Mouse (Mus musculus) neural tube, embryonic 12.5 days (tissue): ENCODE results near the gene C1qtnf3. TPM values are rescaled to one million over a fixed set of nuclear protein-coding genes. Genes with fewer than 3 reads are reported as not detected.

Experiments
- ATAC-seq: fragments of 200-750 bp; cut with Nextera tagmentation; 2 replicates; pipeline ENCODE4 v1.8.0; 2017; ENCODE audit warnings: low read depth, mild to moderate bottlenecking, moderate TSS enrichment, moderate library complexity; ENCODE audit not compliant: low FRiP score
- H3K27ac ChIP-seq: fragments of 300-500 bp; sonication (generic); 2 replicates; pipeline ENCODE4 v1.5.1; 2016
- H3K27me3 ChIP-seq: fragments of 300-500 bp; sonication (generic); replicated peaks from 2 replicates; pipeline ENCODE4 v1.6.1; 2016; ENCODE audit warnings: mild to moderate bottlenecking
- H3K36me3 ChIP-seq: fragments of 300-500 bp; sonication (generic); 2 replicates; pipeline ENCODE4 v1.6.1; 2016; ENCODE audit warnings: mild to moderate bottlenecking
- H3K4me1 ChIP-seq: fragments of 300-500 bp; sonication (generic); 2 replicates; pipeline ENCODE4 v1.6.1; 2016
- H3K4me2 ChIP-seq: fragments of 300-500 bp; sonication (generic); replicated peaks from 2 replicates; pipeline ENCODE4 v1.6.1; 2016; ENCODE audit warnings: mild to moderate bottlenecking
- H3K4me3 ChIP-seq: fragments of 300-500 bp; sonication (generic); 2 replicates; pipeline ENCODE4 v1.5.1; 2016
- H3K9ac ChIP-seq: fragments of 300-500 bp; sonication (generic); 2 replicates; pipeline ENCODE4 v1.6.1; 2016; ENCODE audit warnings: mild to moderate bottlenecking
- H3K9me3 ChIP-seq: fragments of 300-500 bp; sonication (generic); 2 replicates; pipeline ENCODE4 v1.6.1; 2016; ENCODE audit warnings: mild to moderate bottlenecking
- WGBS: fragments of 180-500 bp; shearing (Covaris S2); methylation state at CpG from one replicate; pipeline ENCODE4 v1.1.7; 2016; 5-methylcytosine and 5-hydroxymethylcytosine counted together
- polyA plus RNA-seq: library from polyadenylated mRNA; unstranded; fragments of >200 nt; fragmentation: Nextera tagmentation; extraction: Ambion mirVana; gene quantifications from 2 replicates; pipeline ENCODE4 v1.2.1, GENCODE M21; 2016

The C1qtnf3 gene
- polyA plus RNA-seq, 1 experiment from 2014 or later: 30.1 TPM

DNA sequence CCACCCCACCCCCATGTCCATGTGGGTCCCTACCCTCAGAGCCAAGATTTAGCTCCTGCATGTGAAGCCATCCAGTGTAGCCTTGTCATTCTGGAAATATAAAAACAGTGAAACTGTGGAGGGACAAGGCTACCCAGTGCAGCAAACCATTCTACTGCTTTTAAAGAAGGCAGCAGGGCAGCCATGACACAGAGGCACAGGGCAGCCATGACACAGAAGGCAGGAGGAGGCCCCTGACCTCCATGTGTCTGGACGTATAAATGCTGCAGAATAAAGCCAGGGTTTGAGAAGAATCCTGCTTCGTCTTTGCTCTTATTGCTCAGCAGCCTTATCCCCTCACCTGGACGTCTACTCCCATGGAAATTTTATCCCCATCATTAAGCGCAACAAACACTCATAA lies 51.7 kb downstream of the C1qtnf3 start:
- WGBS: 80% methylated on average over 4 of the region's 4 CpGs
- H3K27ac ChIP-seq: no peak overlapping the region
- no peak overlapping the region for H3K9ac ChIP-seq
- H3K9me3 ChIP-seq: no peaks in the 10 kb centered on the region
- no peak for ATAC-seq
- H3K36me3 ChIP-seq: no peaks in the 10 kb centered on the region
- no peaks in the 10 kb centered on the region for H3K4me1 ChIP-seq
- H3K27me3 ChIP-seq: no peaks in the 10 kb centered on the region
- H3K4me2 ChIP-seq: no peak overlapping the region
- H3K4me3 ChIP-seq: no peak overlapping the region

DNA sequence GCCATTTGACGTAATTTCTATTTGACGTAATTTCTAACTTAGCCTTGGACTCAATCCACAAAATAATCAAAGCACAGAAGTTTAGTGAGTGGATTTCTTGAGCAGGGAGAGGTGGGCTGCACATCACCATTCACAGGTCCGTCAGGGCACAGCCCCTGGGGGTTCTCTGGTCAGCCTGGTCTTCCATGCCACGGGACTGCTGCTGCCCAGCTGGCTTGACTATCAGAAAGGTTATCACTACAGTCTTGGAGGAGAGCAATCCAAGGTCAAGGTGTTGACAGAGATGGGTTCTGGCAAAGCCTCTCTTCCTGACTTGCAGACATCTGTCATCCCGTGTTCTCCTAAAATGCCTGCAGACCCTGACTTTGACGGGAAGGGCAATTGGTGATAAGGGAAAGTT lies 52.5 kb downstream of the C1qtnf3 start:
- Histone ChIP-seq H3K9me3 (no peaks in the 10 kb centered on the region), H3K27ac (no peak overlapping the region), H3K27me3 (no peaks in the 10 kb centered on the region), H3K4me1 (no peaks in the 10 kb centered on the region), H3K4me3 (no peak overlapping the region), H3K4me2 (no peak overlapping the region), H3K9ac (no peak overlapping the region), H3K36me3 (no peaks in the 10 kb centered on the region)
- 88% methylated on average over 6 of the region's 6 CpGs for WGBS
- no peak for ATAC-seq

DNA sequence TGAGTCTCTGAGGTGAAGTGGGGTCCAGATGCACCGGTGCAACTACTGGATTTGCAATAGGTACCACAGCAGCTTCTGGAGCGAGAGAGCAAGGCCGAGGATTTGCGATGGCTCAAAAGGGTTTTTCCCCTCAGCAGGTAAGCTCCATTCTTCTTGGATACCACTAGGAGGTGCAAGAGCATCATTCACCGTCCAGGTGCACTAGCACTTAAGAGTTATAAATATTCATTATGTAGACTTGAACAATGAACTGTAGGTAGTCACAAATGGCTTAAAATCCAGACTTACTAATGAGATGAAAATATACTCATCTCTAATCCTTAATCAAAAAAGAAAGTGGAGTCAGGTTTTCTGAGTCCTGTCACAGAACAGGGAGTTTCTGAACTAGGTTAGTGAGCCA lies 56.6 kb downstream of the C1qtnf3 start:
- H3K27me3 ChIP-seq: no peaks in the 10 kb centered on the region
- no peaks in the 10 kb centered on the region for H3K4me1 ChIP-seq
- H3K4me3 ChIP-seq: no peak overlapping the region
- 25% methylated on average over 5 of the region's 5 CpGs for WGBS
- no peak overlapping the region for H3K9ac ChIP-seq
- no peak for ATAC-seq
- H3K9me3 ChIP-seq: no peaks in the 10 kb centered on the region
- H3K4me2 ChIP-seq: no peak overlapping the region
- no peak overlapping the region for H3K27ac ChIP-seq
- H3K36me3 ChIP-seq: no peaks in the 10 kb centered on the region

DNA sequence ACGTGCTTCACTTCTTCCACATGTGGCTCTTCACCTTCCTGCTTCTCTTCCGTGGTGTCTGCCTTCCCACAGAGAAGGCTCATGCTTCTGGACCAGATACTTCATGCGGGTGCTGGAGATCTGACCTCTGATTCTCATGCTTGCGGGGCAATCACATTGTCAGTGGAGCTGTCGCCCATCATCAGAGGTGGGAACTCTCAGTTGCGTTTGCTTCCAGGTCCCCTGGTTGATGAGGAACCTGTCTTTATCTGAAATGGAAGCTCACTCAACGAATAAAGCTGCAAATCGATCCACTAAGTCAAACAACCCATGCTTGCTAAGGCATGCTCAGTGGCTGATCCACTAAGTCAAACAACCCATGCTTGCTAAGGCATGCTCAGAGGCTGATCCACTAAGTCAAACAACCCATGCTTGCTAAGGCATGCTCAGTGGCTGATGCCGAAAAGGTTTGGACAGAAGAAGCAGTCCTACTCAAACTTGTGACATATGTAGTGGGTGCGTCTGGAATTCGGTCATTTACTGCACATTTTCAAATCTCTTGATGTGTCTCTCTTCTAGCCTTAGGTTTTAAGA lies 58.9 kb downstream of the C1qtnf3 start:
- no peak overlapping the region for H3K27ac ChIP-seq
- WGBS: 93% methylated on average over 11 of the region's 11 CpGs
- no peak for ATAC-seq

DNA sequence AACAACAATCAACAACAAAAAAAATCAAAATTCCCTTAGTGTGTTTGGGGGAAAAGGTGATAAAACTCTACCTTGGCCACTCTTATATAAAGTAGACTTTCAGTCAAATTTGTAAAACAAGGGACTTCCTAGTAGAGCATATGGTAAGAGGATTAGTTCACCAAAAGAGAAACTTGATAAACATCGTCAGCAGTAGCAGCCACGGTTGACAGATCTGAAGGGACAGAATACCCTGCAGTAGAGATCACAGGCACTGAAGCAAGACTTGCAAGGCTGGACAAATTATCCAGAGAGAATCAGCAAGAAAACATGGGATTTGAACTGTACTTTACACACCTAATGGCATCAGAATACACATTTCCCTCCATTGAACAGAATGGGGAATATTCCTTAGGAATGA lies 62.8 kb downstream of the C1qtnf3 start:
- no peak for ATAC-seq
- H3K36me3 ChIP-seq: no peaks in the 10 kb centered on the region
- no peaks in the 10 kb centered on the region for H3K4me1 ChIP-seq
- no peak overlapping the region for H3K4me2 ChIP-seq
- 61% methylated on average over 2 of the region's 2 CpGs for WGBS
- no peak overlapping the region for H3K9ac ChIP-seq
- H3K9me3 ChIP-seq: no peaks in the 10 kb centered on the region
- H3K27ac ChIP-seq: no peak overlapping the region
- H3K27me3 ChIP-seq: no peaks in the 10 kb centered on the region
- H3K4me3 ChIP-seq: no peak overlapping the region

More for the DNA sequence above, 58.9 kb downstream of the C1qtnf3 start:
- Histone ChIP-seq H3K4me3 (no peak overlapping the region), H3K36me3 (no peaks in the 10 kb centered on the region), H3K4me1 (no peaks in the 10 kb centered on the region), H3K27me3 (no peaks in the 10 kb centered on the region), H3K4me2 (no peak overlapping the region), H3K9me3 (no peaks in the 10 kb centered on the region), H3K9ac (no peak overlapping the region)

DNA sequence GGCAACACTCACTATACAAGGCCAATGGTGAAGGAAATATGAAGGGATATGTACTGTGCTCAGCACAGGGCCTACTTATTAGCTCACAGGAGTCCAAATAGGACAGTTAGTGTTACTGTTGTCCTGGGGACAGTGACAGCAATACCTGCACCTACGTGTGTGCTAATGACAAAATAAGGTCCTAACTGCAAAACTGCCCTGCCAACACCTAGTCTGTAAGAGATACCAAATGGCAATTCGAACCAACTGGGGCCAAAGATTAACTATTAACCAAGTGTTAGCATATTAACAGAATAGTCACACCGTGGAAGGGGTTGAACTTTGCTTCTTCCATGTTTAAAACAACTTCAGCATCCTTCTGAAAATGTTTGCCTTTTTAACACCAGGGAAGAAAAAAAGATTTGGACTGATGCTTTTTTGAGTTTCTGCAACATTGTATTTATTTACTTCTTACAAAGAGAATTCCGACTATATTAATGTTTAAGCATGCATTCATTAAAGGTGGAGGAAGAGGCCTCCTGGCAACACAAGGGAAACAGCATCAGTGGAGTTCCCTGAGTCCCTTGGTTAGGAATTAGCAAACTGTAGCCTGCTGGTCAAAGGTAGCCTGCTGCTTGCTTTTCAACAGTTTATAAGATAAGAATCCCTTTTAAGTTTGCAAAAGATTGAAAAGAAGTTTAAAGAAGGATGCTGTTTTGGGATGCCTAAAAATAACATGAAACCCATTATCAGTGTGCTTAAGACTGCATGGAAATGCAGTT lies 74.8 kb downstream of the C1qtnf3 start:
- Histone ChIP-seq H3K9ac (no peak overlapping the region), H3K9me3 (no peaks in the 10 kb centered on the region), H3K36me3 (no peaks in the 10 kb centered on the region), H3K4me3 (no peak overlapping the region), H3K27ac (no peak overlapping the region), H3K4me2 (no peak overlapping the region), H3K4me1 (no peaks in the 10 kb centered on the region), H3K27me3 (no peaks in the 10 kb centered on the region)
- WGBS: 78% methylated on average over 4 of the region's 4 CpGs
- no peak for ATAC-seq

Other genes starting within 250 kb of the C1qtnf3 start
- gene Rai14, start 237.7 kb upstream of the C1qtnf3 start, polyA plus RNA-seq: 63.0 and 63.3 TPM in 2 replicates
- 14.0 and 14.3 TPM in 2 replicates for gene Amacr, start 29.4 kb downstream of the C1qtnf3 start, polyA plus RNA-seq
- gene Slc45a2, start 48.4 kb downstream of the C1qtnf3 start, polyA plus RNA-seq: 0.10 and 0.15 TPM in 2 replicates
- gene Rxfp3, start 85.7 kb downstream of the C1qtnf3 start, polyA plus RNA-seq: 1.8 and 2.9 TPM in 2 replicates
- 1.7 and 2.0 TPM in 2 replicates for gene Adamts12, start 112.5 kb downstream of the C1qtnf3 start, polyA plus RNA-seq